Mouse (Mus musculus) adrenal gland, adult (tissue): Measurements from ENCODE around the gene Cgref1.

ENCODE experiments used
- DNase-seq, 2 experiments: peaks; one replicate each; pipeline ENCODE4 v3.0.0; 2022 to 2023; ENCODE audit warnings: low spot score in 1 of 2; ENCODE audit not compliant: inconsistent age in 2 of 2

Cgref1 gene

DNA sequence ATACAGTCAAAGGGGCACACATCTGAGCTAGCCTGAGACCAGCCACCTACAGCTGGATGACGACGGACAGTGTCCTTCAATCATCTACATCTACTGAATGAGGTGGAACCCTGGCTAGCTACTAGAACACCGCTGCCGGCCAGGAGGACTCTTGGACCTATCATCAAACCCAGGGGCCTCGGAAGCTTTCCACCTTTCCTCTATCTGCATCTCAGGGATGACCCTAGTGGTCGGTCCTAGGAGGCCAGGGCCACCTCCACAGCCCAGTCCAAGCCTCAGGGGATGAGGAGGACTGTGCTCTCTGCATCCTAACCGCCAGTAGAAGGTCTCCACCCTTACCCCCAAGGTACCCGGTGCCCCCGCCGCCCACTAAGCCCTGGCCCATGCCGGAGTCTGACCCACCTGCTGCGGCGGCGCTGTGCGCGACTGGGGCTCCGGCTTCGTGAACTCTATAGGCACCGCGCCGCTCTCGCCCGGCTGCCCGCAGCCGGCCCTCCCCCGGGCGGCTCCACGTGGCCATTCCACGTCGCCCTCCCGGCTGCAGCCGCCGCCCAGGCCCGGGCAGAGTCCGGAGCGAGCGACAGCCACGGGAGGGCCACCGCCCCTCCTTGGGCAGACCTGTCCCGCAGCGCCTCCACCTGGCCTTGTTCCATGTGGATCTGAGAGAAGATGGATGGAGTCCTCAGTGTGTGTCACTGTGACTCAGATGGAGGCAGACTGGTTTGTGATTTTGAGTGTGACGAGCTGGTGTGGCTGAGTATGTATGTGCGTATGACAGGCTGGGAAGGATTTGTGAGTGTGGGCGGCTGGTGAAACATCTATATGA lies at the start of gene Cgref1:
Gene Cgref1 (minus strand): TSS at position 636 of the 826 bp plus-strand sequence.
- DNase-seq, result peak; percentile 85 to 91

DNA sequence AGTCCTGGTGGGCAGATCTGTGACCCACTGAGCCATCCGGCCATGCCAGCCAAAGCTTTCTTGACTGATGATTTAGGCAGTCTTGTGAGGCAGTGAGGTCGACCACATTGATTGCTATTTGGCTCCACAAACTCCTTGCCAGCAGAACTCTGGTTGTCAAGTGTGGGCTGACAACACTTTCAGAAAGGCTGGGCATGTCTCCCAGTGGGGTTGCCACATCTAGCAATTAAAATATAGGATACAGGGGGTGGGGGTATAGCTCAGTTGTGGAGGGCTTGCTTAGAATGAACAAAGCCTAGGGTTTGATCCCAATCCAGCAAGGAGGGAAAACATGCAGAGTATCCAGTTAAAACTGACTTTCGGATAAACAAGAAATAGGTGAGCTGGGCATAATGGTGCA lies 48.7 kb upstream of the Cgref1 start:
- DNase-seq, result no peak

DNA sequence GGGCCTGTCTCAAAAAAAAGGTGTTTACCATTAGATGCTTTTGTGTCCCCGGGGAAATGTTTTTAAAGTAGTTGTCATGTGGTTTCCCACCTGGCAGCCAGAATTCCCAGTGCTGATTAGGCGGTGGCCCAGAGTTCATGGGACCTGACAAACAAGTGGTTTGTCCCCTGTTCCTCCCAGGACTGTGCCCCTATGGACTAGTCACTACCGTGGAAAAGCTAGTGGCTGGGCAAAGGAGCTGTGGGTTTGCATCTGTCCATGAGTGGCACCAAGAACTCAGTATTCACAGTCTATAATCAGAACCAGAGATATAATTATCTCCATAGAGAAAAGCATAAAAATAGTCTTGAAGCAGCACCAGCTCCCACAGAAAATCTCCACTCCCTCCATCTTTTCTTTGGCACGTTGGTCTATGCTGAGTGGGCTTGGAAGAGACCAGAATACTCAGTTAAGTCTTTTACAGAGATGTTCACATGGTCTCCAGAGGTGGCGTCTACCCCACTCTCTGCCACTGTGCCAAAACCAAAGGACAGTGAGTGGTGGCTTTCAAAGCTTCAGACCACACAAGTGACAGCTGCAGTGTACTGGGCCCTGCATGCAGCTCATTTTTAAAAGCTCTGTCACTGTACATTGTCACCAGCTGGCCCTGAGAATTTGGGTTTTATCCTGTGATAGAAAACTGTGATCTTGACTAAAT lies 47.7 kb upstream of the Cgref1 start:
- no peak for DNase-seq

DNA sequence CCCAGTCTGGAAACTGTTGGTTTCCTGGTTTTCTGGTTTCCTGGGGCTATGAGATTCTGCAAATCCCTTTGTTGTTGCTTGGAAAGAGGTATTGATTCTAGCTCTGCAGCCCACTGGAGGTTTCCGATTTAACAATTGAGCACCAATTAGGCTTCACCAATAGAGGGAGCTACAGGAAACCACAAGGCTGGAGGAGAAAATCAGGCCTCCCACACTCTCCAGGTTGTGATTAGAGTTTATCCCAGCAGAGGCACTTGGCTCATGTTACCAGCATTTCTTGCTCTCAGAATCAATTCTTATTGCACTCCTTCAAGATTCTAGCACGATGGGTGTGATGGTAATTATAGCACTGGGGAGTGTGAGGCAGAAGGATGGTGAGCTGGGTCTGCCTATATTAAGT lies 37.0 kb upstream of the Cgref1 start:
- DNase-seq, result peak in 1 of 2 experiments; percentile 73

DNA sequence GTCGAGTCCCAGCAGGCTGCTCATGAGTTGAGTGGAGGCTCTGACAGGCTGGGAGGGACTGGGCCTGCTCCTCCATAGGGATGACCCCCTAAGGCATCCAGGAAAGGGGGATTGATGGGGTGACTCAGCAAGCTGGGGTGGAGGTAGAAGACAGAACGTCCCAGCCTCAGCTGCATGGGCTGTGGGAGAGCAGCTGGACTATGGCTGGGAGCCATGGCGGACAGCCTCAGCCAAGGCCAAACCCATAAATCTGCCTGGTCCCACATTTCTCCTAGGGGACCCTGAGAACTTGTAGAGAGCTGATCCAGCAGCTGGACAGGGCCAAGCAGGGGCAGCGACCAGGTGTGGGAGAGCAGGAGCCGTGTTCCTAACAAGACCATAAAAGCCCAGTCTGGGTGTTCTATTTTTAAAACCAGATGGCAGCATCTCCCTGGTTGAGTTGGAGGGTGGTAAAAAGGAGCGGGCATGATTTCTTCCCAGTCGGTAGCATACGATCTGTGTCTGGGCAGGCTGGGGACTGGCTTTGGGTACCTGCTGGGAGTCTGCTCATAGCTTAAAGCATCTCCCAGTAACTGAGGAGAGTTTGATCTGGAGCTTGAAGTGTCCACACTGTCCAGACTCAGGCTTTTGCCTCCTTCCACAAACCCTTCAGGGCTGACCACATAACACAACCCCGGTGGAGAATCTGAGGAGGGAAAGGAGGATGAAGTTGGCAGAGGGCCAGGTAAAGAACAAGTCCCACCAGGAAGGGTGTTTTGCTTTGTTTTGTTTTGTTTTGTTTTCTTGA lies 29.7 kb upstream of the Cgref1 start:
- peak; percentile 88 to 90 for DNase-seq

DNA sequence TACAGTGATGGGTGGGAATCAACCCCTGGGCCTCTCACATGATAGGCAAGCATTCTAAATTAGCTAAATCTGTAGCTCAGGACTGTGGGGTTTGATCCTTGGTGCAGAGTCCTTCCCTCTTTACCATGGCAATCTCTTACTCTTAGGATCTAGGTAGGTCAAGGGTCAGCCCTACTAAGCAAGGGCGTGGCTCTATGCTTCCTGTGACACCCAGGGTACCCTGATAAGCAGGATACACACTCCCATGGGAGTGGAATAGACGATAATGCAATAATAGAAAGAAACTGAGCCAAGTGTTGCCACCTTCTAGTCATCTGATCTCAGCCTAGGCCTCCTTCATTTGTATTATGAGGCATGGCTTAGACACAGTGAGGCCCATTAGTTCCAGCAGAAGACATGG lies 24.0 kb upstream of the Cgref1 start:
- no peak for DNase-seq

DNA sequence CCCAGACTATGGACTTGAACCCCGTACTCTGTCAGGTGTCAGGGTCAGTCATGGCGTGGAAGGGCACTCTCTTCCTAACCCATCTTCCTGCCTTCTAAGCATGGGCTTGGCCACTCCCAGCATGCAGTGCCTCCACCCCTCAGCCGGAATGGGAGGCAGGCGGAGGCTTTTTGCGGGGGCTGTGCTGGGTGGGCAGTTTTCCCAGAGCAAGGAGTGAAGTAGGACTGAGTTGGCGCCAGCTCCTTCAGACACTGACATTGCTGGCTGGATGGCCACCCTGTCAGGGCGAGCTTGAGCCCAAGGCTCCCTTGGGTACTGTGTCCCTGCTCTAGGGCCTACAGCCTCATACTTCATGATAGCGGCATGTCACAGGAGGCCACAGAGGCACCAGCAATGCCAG lies 23.0 kb upstream of the Cgref1 start, which contains the start of gene Tcf23:
Gene Tcf23 (plus strand): TSS at position 247 of the 400 bp plus-strand sequence.
- peak; percentile 30 to 37 for DNase-seq

DNA sequence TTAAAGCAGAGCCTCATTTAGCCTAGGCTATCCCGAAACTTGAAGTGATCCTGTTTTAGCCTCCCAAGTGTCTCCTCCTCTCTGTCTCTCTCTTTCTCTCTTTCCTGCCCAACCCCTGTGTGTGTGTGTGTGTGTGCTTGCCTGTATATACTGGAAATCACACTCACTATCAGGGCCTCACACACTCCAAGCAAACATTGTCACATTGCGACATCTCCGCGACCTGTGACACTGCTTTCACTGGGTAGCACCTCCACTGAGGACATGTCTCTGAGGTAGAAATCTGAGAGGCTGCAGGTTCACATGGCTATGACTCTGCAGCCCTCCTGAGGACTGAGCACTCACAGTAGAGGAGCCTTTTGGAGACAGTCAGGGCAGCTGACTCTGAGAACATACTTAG lies 20.8 kb upstream of the Cgref1 start:
- DNase-seq, result no peak

DNA sequence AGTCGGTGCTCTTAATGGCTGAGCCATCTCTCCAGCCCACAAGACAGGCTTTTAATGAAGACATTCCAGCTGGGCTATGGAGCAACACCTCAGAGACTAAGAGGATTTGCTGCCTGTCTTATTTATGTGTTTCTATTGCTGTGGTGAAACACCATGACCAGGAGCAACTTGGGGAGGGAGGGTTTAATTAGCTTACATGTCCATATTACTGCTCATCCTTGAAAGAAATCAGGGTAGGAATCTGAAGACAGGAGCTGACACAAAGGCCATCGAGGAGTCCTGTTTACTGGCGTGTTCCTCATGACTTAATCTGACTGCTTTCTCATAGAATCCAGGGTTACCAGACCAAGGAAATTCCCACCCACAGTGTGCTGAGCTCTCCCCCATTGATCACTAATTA lies 18.5 kb upstream of the Cgref1 start:
- DNase-seq, result no peak

DNA sequence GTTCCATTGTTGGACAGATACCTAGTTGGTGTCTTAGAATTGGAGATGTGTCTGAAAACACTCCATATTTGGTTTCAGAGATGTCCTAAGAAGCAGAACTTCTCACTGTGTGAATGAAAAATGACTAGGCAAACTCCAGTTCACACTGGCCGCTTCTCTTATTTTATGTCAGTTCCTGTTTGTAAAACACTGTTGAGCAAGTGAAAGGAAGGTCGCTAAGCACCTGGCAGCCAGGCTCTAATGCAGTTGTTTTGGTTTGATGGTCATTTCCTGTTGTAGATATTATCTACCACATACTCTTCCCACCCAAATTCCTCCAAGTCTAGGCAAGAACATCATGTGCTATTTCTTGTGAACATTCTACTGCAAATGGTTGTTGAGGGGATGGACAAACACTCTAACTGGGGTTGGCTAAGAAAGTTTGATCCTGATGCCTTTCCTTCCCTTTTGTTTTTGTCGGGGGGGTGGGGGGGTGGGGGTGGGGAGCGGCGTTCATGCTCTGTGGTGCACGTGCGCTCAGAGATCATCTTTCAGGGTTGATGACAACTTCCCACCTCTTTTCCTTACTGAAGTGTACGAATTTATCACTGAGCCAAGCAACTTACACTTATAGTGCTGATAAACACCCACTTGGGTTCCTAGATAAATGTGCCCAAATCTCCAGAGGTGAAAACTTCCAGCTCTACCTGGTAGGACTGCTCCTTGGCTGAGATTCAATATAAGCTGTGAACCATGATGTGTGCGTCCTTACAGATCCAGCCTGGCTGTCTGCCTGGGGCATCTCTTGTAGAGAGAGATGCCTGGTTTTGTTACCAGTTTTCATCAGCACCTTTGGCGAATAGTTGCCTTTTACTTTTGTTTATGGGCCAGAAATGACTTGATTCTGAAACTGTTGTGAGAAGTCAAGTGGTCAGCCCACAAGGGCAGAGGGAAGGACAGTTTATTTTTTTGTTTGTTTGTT lies 16.4 kb upstream of the Cgref1 start:
- DNase-seq, result peak in 1 of 2 experiments; percentile 57

DNA sequence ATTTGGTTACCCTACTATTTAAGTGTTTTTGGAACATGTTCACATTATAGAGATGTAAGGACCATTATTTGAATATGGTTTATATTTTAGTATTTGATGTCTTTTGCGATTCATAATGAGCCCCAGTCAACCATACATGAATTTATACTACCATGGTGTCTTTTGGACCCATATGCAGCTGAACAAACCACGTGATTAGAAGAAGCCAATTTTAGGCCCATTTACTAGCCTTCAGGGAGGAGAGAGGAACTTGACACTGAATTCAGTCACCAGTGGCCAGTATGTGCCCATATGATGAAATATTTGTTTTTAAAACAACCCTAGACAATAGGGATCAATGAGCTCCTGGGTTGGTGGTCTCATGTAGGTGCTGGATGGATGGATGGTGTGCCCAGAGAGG lies 15.4 kb upstream of the Cgref1 start:
- DNase-seq, result no peak

DNA sequence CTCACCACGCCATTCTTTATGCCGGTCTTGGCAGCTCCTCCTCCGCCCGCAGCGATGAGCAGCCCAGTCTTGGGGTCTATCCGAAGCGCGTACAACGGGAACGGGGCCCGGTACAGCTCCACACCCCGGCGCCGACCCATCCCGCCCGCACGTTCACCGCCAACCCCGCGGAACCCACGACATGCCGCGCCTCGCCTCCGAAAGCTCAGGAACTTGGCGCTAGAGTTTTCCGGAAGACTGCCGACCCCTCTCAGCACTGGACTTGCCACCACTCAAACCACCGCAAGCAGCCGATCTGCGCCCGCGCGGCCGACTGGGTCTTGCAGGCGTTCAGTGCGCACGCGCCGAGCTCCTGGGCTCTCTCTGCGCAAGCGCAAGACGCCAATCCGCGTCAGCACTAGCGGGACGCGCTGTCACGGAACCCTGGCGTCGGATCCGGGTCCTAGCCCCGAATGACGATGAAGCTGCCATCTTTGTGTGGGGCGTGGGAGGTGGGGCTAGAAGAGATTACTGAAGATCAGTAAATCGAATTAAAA lies 14.6 kb upstream of the Cgref1 start, which contains the start of gene Preb:
Gene Preb (minus strand): TSS at position 396 of the 536 bp plus-strand sequence.
- DNase-seq, result peak; percentile 99

DNA sequence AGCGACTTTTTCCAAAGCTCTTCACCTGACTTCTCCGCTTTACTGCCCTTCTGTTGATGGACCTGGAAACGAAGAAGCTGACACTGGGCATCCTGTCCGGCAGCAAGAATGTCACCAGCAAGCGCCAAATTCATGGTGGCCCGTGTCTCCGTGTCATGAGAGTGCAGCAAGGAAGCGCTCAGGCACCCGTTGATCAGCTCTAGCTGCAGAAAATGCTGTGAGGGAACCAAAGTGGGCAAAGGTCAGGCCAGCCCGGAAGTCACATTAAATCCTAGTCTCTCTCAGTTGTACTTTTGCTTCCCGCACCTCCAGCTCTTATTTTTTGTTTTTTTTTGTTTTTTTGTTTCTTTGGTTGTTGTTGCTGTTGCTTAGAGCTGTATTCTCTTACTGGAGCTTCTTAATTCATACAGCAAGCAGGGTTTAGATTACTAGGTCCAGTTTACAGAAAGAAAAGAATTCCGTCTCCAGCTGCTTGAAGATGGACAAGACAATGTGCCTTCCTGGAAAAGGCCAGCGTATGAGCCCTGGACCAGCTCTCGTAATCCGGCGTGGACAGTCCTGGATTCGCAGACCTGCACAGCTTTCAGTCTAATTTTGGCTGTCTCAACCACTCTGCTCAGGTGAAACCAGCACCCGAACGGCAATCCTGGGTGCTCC lies 13.9 kb upstream of the Cgref1 start:
- DNase-seq, result peak; percentile 32 to 51

DNA sequence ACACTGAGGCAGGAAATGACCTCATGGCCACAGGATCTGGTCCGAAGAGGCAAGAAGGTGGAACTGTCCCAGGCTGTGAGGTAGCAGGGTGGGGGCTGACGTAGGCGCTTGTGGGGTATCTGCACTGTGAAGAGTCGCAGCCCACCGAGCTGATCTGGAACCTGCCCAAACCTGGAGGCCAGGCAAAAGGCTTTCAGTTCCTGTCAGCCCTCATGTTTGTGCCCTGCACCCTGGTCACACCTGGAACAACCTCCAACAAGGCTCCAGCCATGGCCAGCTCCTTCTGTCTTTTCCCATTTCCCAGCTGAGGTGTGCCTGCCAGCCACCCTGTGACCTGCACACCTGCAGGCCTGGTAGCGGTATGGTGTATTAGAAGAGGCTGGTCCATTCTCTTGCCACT lies 12.5 kb upstream of the Cgref1 start:
- no peak for DNase-seq

DNA sequence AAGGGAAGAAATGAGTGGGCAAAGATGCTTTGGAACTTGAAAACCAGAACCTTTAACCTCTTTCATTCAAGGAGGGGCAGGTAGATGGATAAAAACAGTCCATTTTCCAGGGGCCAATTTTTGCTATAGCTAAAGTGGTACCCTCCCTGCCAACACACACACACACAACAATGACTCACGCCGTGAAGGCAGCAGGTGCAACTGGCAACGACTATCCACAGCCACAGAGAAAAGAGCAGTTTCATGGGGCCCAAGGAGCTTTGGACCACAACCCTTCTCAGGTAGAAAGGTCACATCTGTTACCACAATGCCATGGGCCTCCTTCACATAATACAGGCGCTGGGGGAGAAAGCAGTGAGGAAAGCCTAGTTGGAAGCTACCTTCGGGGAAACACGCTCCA lies 10.4 kb upstream of the Cgref1 start:
- DNase-seq, result peak in 1 of 2 experiments; percentile 23

DNA sequence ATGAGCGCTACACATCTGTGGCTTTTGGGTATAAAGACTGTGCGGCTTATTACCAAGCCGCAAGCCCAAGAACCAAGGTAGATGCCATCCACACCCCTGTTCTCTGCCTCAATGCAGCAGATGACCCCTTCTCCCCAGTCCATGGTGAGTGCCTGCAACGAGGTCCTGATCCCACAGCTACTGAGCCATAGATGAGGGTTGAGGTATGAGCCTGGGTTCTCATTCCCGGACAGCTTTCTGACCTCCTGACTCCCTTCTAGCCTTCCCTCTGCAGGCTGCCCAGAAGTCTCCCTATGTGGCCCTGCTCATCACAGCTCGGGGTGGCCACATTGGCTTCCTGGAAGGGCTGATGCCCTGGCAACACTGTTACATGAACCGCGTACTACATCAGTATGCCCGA lies 9.2 kb upstream of the Cgref1 start:
- peak in 1 of 2 experiments; percentile 26 for DNase-seq

DNA sequence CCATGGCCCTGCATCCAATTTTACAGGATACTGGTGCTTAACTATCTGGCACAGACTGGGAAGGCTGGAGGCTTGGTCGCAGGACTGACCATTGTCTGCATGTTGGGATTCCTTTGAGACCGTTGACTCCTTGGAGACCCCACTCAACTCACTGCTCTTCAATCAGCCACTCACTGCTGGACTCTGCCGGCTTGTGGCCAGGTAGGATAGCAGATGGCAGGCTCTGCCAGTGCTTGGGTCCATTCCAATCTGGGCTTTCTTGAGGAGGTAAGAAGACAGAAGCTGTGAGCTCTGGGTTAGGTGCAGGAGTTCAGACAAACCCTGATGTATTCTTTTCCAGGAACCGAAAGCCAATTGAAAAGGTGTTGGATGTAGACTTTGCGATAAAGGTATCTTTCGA lies 8.7 kb upstream of the Cgref1 start:
- peak in 1 of 2 experiments; percentile 27 for DNase-seq

DNA sequence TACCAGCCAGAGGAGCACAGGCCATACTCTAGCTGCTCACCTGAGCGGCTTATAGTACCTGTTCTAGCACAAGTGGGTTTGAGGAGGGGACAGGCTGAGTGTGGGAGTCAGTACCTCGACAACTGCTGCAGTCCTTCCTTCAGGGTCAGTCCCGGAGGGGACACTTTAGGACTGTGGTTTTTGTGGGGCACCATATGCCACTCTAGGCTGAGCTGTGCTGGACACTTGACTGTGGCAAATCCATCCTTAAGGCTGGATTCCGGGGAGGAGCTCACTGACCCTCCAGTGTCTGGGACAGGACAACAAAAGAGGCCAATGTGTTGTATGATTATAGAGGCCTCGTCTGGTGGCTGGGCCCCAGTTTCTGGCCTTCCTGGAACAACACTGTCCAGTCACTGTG lies 7.2 kb upstream of the Cgref1 start:
- no peak for DNase-seq

DNA sequence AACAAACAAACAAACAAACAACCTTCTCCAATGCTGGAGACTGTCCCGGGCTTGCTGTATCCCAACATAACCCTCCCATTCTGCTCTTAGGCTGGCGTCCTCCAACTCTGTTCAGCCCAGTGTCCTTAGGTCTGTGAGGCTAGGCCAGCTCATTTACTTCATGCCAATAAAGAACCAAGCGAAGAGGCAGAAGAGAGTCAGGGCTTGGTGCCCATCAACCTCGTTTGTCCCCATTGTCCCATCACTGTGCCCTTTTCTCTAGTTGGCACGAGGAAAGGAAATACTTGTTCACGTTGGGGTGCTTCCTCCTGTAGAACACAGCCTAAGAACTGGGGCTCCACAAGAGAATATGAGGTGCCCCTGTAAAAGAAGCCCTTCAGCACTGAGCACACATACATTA lies 6.3 kb upstream of the Cgref1 start:
- no peak for DNase-seq
